Mouse (Mus musculus): Measurements from ENCODE around the gene Cox5b. TPM values are rescaled to one million over a fixed set of nuclear protein-coding genes. Genes with fewer than 3 reads are reported as not detected.

The Cox5b gene
- polyA plus RNA-seq, 1 experiment from 2014 or later: 401 TPM

DNA sequence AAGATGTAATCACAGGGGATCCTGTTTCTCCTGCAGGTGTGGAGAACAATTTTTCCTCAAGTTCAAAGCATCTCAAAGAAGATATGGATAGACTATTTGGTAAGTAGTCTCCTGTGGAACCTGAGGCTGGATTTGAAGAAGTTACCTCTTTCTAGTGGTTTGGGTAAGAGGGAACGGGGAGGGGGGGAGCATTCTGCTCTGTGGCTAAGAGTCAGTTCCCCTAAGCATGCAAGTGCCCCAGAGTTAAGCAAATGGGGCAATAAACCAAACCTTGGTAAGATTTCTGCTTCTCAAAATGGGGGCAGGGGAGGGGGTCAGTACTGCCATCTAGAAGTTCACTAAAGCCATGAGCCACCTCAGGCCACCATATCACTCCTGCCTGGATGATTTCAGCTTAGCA is 27.5 kb downstream of the Cox5b start:
- Histone ChIP-seq H3K4me3 (replicated peaks) (no peak overlapping the region), H3K9me3 (replicated peaks) (no peaks in the 10 kb centered on the region), H3K9ac (no peak overlapping the region), H3K4me2 (no peak overlapping the region), H3K4me1 (replicated peaks) (no peaks in the 10 kb centered on the region), H3K27ac (replicated peaks) (no peak overlapping the region), H3K36me3 (replicated peaks) (no peaks in the 10 kb centered on the region), H3K27me3 (no peaks in the 10 kb centered on the region)
- WGBS (ENCODE audit: insufficient replicate concordance): 27% methylated on average over 1 of the region's 1 CpGs
- ATAC-seq (ENCODE audit: insufficient read depth): no peak

DNA sequence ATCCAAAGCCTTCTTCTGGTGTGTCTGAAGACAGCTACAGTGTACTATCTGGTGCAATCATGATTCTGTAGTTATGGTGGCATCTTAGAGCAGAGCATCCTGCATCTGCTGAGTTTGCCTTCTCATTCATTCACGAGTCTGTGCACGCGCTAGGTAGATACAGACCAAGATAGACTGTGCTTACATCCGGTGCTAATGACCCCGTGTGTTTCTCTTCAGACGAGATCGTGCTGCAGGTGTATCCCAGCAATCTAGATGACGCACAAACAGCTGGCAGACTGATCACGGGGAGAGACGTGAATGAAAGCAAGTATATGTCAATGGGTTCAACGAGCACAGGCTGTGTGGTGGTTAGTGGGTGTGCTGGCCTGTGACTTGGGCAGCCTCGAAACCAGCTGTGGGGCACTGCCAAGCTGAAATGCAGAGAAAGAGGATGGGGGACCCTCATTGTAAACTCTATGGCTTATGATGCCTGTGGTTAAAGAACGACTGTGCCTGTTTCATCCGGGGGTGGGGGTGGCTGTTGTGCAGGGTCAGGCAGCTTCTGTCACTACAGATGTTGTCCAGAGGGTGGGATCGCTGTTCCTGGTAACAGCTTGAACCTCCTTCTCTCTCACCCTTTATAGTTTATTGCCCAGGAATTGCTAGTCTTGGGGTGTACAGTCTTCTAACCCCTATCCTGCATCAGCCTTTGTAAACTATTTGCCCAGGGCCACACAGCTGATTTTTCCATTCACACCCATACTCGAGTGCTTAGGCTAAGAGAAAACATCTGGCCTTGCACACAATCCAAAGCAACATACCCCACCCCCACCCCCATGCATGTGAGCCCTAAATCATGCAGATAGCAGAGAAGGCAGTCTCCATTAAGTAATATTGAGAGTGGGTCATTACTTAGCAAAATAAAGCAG is 32.2 kb downstream of the Cox5b start:
- Histone ChIP-seq H3K27ac (replicated peaks) (no peak overlapping the region), H3K4me1 (replicated peaks) (no peaks in the 10 kb centered on the region), H3K4me3 (replicated peaks) (no peak overlapping the region), H3K27me3 (no peaks in the 10 kb centered on the region), H3K9me3 (replicated peaks) (no peaks in the 10 kb centered on the region), H3K9ac (no peak overlapping the region), H3K4me2 (no peak overlapping the region), H3K36me3 (replicated peaks) (no peaks in the 10 kb centered on the region)
- 62% methylated on average over 16 of the region's 16 CpGs for WGBS (ENCODE audit: insufficient replicate concordance)
- ATAC-seq (ENCODE audit: insufficient read depth): no peak

DNA sequence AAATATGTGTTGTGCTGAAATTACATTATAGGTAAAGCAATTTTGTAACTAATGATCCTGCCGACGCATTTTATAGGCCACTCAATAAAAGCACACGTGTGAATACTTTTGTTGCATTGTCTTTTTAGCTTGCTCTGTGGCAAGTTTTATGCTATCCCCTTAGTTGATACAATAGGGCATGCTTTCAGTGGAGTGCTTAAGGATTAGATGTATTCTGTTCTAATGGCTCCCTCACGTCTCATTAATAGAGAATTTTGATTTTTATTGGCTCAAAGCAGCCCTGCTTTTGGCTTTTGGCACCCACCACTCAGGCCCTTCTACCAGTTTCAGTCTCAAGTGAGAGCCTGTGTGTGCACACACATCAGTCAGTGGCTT is 32.8 kb downstream of the Cox5b start:
- H3K4me1 ChIP-seq (replicated peaks): no peaks in the 10 kb centered on the region
- WGBS (ENCODE audit: insufficient replicate concordance): 73% methylated on average over 4 of the region's 4 CpGs
- no peaks in the 10 kb centered on the region for H3K27me3 ChIP-seq
- no peak for ATAC-seq (ENCODE audit: insufficient read depth)
- no peak overlapping the region for H3K4me3 ChIP-seq (replicated peaks)
- H3K9ac ChIP-seq: no peak overlapping the region
- H3K36me3 ChIP-seq (replicated peaks): no peaks in the 10 kb centered on the region
- H3K4me2 ChIP-seq: no peak overlapping the region
- H3K27ac ChIP-seq (replicated peaks): no peak overlapping the region
- H3K9me3 ChIP-seq (replicated peaks): no peaks in the 10 kb centered on the region

DNA sequence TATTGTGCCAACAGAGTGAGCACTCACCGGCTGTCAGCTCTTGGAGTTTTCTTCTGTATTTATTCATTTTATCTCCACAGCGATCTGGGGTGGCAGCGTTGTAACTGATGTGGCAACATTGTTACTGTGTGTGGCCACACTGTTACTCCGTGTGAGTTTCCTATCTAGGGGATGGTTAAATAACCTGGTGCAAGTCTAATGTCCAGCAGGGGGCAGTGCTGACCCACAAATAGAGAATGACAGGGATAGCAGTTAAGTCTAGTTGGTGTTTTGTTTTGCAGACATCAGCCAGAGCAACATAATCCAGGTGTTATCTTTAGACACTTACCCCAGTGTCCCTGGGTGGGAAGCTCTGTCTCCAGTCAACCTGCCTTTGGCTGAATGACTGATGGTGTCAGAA is 46.1 kb downstream of the Cox5b start:
- Histone ChIP-seq H3K4me3 (replicated peaks) (no peak overlapping the region), H3K4me2 (no peak overlapping the region), H3K4me1 (replicated peaks) (no peaks in the 10 kb centered on the region), H3K27me3 (peaks cover 7% of the 10 kb centered on the region), H3K27ac (replicated peaks) (no peak overlapping the region), H3K9me3 (replicated peaks) (no peaks in the 10 kb centered on the region), H3K36me3 (replicated peaks) (no peaks in the 10 kb centered on the region), H3K9ac (no peak overlapping the region)
- no peak for ATAC-seq (ENCODE audit: insufficient read depth)
- WGBS (ENCODE audit: insufficient replicate concordance): 8% methylated on average over 4 of the region's 4 CpGs

DNA sequence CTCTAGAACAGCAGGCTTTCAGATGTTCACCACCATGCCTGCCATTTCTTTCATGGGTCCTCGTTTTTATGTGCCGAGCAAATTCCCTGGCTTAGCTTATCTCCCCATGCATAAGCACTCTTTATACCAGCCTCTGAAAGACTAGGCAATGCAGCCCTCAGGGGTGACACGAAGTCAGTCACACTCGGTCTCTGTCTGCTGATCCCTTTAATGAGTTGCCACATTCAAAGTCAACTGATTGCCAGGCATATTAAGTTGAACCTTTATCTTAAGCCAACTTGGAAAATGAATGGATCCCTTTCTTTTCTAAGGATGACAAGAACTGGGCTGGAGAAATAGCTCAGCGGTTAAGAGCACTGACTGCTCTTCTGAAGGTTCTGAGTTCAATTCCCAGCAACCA is 48.0 kb downstream of the Cox5b start:
- ATAC-seq (ENCODE audit: insufficient read depth): no peak
- H3K27me3 ChIP-seq: peaks cover 20% of the 10 kb centered on the region
- no peak overlapping the region for H3K4me3 ChIP-seq (replicated peaks)
- no peak overlapping the region for H3K9ac ChIP-seq
- H3K27ac ChIP-seq (replicated peaks): no peak overlapping the region
- no peaks in the 10 kb centered on the region for H3K36me3 ChIP-seq (replicated peaks)
- WGBS (ENCODE audit: insufficient replicate concordance): 63% methylated on average over 5 of the region's 5 CpGs
- H3K9me3 ChIP-seq (replicated peaks): no peaks in the 10 kb centered on the region
- no peaks in the 10 kb centered on the region for H3K4me1 ChIP-seq (replicated peaks)
- H3K4me2 ChIP-seq: no peak overlapping the region

DNA sequence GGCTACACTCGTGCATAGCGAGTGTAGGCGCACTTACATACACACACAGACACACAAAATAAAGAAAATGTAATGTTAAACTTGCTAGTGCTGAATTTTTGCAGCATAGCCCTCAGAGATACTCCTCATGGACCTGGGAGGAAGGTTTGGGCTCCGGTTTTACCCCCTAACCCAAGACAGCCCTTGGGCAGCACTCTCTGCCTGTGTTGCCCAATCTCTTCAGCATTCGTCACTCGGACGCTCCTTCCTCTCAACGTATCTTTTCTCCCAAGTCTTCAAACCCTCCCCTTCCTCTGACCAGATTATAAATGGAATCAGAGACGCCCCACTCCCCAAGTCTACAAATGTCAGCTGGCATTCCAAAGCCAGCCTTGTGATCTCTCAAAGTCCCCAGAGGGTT is 51.8 kb downstream of the Cox5b start:
- H3K4me2 ChIP-seq: no peak overlapping the region
- H3K9ac ChIP-seq: no peak overlapping the region
- H3K9me3 ChIP-seq (replicated peaks): no peaks in the 10 kb centered on the region
- peaks cover 20% of the 10 kb centered on the region; the same call in 1 of the 2 replicates for H3K27me3 ChIP-seq
- H3K27ac ChIP-seq (replicated peaks): no peak overlapping the region
- 45% methylated on average over 9 of the region's 9 CpGs for WGBS (ENCODE audit: insufficient replicate concordance)
- no peaks in the 10 kb centered on the region for H3K4me1 ChIP-seq (replicated peaks)
- ATAC-seq (ENCODE audit: insufficient read depth): no peak
- H3K36me3 ChIP-seq (replicated peaks): no peaks in the 10 kb centered on the region
- no peak overlapping the region for H3K4me3 ChIP-seq (replicated peaks)

Small RNAs within 50 kb of the gene (microRNA-seq; reads per million reads assigned to microRNA genes)
- not detected for gene Gm24133

Other genes with a start within 250 kb of the Cox5b start
- 12.6 and 14.3 TPM in 2 replicates for gene Lman2l, start 246.2 kb upstream of the Cox5b start, polyA plus RNA-seq (2015; fragmentation: Nextera tagmentation; extraction: Ambion mirVana)
- gene Cnnm4, start 219.8 kb upstream of the Cox5b start, polyA plus RNA-seq (2015; fragmentation: Nextera tagmentation; extraction: Ambion mirVana): 2.7 and 2.9 TPM in 2 replicates
- gene Cnnm3, start 179.6 kb upstream of the Cox5b start, polyA plus RNA-seq (2015; fragmentation: Nextera tagmentation; extraction: Ambion mirVana): 1.0 and 1.1 TPM in 2 replicates
- gene Ankrd23, start 154.6 kb upstream of the Cox5b start, polyA plus RNA-seq (2015; fragmentation: Nextera tagmentation; extraction: Ambion mirVana): 2.3 and 2.9 TPM in 2 replicates
- not detected in 2 replicates for gene Gm42417, start 152.0 kb upstream of the Cox5b start, polyA plus RNA-seq (2015; fragmentation: Nextera tagmentation; extraction: Ambion mirVana)
- gene Ankrd39, start 144.0 kb upstream of the Cox5b start, polyA plus RNA-seq (2015; fragmentation: Nextera tagmentation; extraction: Ambion mirVana): 6.2 and 7.0 TPM in 2 replicates
- 1.9 and 2.0 TPM in 2 replicates for gene Sema4c, start 133.1 kb upstream of the Cox5b start, polyA plus RNA-seq (2015; fragmentation: Nextera tagmentation; extraction: Ambion mirVana)
- 0.10 and 0.15 TPM in 2 replicates for gene Fam178b, start 8.3 kb upstream of the Cox5b start, polyA plus RNA-seq (2015; fragmentation: Nextera tagmentation; extraction: Ambion mirVana)
- not detected in 2 replicates for gene 4933424G06Rik, start 18.7 kb downstream of the Cox5b start, polyA plus RNA-seq (2015; fragmentation: Nextera tagmentation; extraction: Ambion mirVana)
- gene Actr1b, start 23.0 kb downstream of the Cox5b start, polyA plus RNA-seq (2015; fragmentation: Nextera tagmentation; extraction: Ambion mirVana): 27.3 and 30.9 TPM in 2 replicates
- gene Zap70, start 70.3 kb downstream of the Cox5b start, polyA plus RNA-seq (2015; fragmentation: Nextera tagmentation; extraction: Ambion mirVana): 0.13 and 0.15 TPM in 2 replicates